Mouse (Mus musculus) B cell, adult 2 months (primary cell): Measurements from ENCODE around the gene Actn1.

ENCODE experiments used
- DNase-seq, 2 experiments: peaks; one replicate each; pipeline ENCODE4 v3.0.0; 2022

Actn1 gene

DNA sequence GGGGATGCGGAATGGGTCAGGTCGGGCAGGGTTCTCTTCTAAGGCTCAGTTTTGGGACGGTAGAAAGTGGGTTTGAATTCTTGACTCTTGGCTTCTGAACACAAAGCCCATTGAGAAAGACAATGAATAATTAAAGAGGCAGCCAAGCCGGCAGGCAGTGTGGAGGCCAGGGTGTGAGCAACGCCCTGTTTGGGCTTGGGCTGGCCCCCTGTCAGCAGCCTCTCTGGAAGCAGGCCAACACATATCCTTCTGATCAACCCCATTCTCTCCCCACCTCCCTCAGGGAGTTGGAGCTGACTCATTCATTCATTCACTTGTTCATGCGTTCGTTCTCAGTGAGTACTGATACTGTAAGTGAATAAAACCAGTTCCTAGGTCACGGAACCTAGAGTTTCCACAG, 36.7 kb downstream of the Actn1 start:
- DNase-seq, result no peak

GRCm38 (mm10) chr12:80222473-80222872, 37.7 kb downstream of the Actn1 start:
- DNase-seq, result no peak

DNA sequence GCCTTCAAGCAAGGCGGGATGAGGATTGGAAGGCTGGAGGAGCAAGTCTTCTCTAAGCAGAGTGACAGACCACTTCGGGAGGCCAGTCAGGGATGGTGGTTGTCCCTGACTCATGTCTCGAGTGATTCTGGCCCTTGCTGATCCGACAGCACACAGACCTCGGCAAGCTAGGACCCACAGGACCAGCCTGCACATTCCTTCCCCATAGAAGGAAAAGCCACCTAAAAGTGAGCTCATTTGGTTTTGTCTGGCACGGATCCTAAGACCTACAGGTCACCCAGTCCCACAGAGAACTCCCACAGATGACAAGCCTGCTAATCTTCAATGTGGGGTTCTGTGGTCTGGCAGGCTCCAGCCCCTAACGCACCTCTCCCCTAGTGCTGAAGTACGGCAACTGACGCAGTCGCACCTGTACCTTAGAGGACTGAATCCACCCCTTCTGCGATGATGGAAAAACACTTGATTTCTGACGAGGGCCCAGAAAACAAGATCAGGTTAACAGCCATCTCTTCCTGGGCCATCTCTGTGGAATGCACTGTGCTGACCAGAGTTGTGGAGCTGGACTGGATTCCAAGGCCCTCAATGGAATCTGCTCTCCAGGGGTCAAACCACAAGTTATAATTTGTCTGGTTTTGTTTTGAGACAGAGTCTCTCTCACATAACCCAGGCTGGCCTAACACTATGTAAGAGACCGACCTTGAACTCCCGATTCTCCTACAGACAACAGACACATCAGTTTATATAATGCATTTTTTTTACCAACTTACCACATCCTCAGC, 39.7 kb downstream of the Actn1 start:
- DNase-seq, result no peak

GRCm38 (mm10) chr12:80218784-80219183, 41.4 kb downstream of the Actn1 start:
- no peak for DNase-seq

- DNase-seq, result no peak
Measured at GRCm38 (mm10) chr12:80218045-80218611, 42.0 kb downstream of the Actn1 start.

DNA sequence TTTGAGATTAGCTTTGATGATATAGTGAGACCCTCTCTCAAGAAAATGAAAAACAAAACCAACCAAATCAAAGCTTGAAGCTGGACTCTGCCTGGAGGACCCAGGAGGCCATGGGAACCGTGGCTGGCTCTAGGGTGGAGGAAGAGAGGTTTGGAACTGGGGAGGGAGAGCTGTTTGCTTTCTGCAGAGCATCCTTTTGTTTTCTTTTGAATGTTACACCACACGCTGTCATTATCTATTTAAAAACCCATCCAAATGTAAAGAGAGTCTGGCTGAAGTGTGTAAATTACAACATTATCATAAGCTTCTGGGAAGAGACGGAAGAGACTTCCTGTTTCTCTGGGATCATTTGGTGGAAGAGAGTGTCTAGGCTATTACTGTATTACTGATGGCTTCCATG, 43.1 kb downstream of the Actn1 start:
- DNase-seq, result no peak

DNA sequence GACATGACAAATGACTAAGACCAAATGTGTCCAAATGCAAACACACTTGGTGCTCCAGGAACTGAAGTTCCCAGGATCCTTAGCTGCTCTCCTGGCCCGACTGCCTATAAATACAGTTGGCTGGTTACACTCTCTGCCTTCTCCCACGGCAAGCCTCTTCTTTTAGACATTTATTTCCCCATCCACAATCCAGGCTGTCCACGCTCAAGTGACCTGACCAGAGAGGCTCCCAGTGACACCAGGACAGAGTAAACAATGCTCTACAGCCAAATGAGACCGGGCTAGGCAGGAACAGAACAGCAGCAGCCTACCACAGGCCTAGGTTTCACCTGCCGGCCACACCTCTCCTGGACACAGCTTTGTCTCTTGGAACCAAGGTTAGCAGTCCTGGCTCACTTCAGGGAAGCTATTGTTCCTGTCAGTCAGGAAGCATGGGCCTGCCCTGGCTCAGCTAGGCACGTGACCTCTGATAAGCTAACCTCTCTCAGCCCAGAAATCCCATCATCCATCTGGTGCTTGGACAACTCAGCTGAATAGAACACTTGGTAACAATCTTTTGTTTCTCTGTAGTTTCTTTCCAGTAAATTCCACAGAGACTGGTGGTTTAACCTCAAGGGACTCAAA, 43.8 kb downstream of the Actn1 start:
- no peak for DNase-seq

DNA sequence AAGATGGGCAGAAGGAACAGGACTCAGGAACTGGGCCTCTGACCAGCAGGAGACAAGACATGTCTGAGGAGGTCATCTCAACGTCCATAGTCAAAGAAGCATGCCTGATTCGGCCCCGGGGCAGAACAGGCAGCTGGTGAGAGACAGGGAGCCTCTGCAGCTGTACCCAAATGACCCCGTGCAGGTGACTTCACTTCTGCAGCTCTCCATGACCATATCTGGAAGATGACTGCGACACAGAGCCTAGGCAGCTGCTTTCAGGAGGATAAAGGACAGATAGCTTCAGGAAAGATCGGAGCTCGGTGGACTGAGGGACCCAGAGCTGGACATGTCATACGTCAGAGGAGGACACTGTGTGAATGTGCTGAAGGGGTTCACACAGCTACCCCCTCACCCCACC, 46.4 kb downstream of the Actn1 start:
- DNase-seq, result no peak

DNA sequence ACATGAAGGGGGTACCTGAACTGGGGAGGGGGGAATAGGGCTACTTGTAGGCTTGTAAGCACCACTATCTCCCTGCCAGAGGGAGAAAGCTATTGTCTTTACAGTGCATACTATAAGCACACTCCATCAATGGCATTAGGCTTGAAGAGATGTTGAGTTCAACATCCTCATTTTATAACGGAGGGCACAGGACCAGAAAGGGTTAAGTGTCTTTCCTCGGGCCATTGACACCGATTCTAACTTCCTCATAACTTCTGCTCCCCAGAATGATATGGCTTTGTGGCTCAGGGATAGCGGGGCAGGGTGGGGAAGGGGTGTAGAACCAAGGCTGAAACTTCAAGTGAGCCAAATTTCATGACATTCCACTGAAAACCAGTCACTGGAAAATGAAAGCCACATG, 46.9 kb downstream of the Actn1 start:
- DNase-seq, result no peak

DNA sequence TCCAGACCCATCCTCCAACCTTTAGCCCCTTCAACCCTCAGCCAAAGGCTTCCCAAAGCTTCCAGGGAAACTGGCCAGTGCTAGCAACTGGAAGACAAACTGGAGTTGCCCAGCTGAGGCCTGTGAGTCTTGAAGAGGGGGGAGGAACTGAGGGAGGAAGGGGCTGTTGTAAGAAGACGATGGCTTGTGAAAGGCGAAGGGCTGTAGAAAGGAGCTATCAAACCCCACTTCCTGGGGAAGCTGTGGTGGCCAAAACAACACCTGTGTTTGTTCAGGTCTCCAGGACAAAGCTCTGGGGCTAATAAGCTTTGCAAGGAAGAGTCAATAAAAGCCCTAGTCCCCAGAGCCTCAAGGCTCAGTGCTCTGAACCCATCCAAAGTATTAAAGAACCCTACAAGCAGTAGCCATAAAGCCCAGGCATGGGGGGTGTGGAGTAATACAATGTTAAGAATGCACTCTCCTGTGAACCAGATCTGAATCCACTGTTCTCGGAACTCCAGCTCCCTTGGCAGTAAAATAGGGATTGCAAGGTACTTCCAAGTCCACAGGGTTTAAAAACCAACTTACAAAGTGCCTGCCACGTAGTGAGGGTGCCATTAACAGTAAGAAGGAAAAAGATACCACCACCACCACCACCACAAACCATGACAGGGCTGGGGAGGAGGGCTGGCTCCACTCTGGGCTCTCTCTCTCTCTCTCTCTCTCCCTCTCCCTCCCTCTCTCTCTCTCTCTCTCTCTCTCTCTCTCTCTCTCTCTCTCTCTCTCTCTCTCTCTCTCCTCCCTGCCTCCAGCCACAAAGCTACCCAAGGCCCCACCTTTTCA, 49.2 kb downstream of the Actn1 start:
- no peak for DNase-seq

- no peak for DNase-seq
Measured at GRCm38 (mm10) chr12:80209914-80210313, 50.3 kb downstream of the Actn1 start.

- no peak for DNase-seq
Measured at GRCm38 (mm10) chr12:80208126-80208820, 51.9 kb downstream of the Actn1 start.

DNA sequence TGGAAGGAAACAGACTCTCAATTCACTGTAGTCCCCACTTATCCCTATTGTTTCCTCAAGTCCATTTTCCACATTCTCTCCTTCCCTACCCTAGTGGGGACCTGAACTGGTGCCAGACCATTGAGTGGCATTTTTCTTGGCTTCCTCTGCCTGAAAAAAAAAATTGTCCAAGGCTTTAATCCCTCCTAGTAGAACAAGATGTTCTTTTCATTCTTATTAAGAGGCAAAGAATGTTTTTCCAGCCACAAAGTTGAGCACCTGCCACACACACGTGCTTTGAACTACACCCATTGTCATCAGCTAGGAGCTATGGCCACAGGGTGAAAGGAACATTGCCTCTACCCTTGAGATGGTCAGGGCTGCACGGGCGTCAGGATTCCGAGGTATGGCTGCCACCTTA, 56.9 kb downstream of the Actn1 start:
- DNase-seq, result no peak

GRCm38 (mm10) chr12:80199738-80200137, 60.4 kb downstream of the Actn1 start:
- DNase-seq, result no peak

- peak; percentile 75 to 76 for DNase-seq
Measured at GRCm38 (mm10) chr12:80198487-80198886, 61.7 kb downstream of the Actn1 start.

- DNase-seq, result peak; percentile 72 to 73
Measured at GRCm38 (mm10) chr12:80197343-80197742, 62.8 kb downstream of the Actn1 start.

DNA sequence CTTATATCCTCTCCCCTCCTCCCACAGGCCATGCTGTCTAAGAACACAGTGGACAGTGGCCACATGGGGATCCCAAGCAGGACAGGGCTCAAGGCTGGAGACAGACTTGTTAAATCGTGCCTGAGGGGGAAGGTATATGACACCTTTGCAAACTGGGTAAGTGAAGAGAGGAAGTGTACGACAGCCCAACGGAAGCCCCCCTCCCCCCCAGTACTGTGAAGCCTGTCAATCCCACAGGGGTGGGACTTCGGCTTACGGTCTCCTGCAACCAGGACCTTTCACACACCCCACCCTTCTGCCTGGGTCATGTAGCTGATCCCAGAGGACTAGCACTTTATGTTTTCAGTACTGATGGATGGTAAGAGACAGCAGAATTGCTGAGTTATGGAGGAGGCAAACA, 68.4 kb downstream of the Actn1 start:
- DNase-seq, result no peak

- no peak for DNase-seq
Measured at GRCm38 (mm10) chr12:80191371-80191770, 68.8 kb downstream of the Actn1 start.

GRCm38 (mm10) chr12:80190915-80191314, 69.3 kb downstream of the Actn1 start:
- DNase-seq, result no peak

GRCm38 (mm10) chr12:80184041-80184440, 76.1 kb downstream of the Actn1 start:
- no peak for DNase-seq

- no peak for DNase-seq
Measured at GRCm38 (mm10) chr12:80181831-80182230, 78.3 kb downstream of the Actn1 start.

- no peak for DNase-seq
Measured at GRCm38 (mm10) chr12:80178035-80178434, 82.1 kb downstream of the Actn1 start.

- peak; percentile 10 to 17 for DNase-seq
Measured at GRCm38 (mm10) chr12:80168736-80169135, 91.4 kb downstream of the Actn1 start.
